Mouse (Mus musculus): ENCODE measurements around the gene H2-T24. TPM values are rescaled to one million over a fixed set of nuclear protein-coding genes. Genes with fewer than 3 reads are reported as not detected.

H2-T24 gene
- total and polyA plus RNA-seq, 3 experiments: 14.1 to 25.9 TPM; not detected in 1

- TF ChIP-seq ZC3H11A (IDR thresholded peaks at IDR 0.05; ENCODE audit: low read depth, low read length): no peak
- no peak for TF ChIP-seq POLR2AphosphoS2 (IDR thresholded peaks at IDR 0.05; ENCODE audit: low read length)
- TF ChIP-seq KAT2A (conservative IDR thresholded peaks at IDR 0.05; ENCODE audit: low read depth, low read length): no peak
- TF ChIP-seq ZMIZ1 (IDR thresholded peaks at IDR 0.05; ENCODE audit: low read depth, low read length): no peak
- TF ChIP-seq CTCF (IDR thresholded peaks at IDR 0.05 in 2 of 3, conservative IDR thresholded peaks at IDR 0.05 in 1 of 3; ENCODE audit: control insufficient read depth in 1 of 3, insufficient read depth in 1 of 3, low read depth in 2 of 3, low read length in 3 of 3, poor library complexity in 1 of 3, severe bottlenecking in 1 of 3): no peak
- no peak for TF ChIP-seq MAFK (IDR thresholded peaks at IDR 0.05; ENCODE audit: borderline replicate concordance, low read depth, low read length)
- TF ChIP-seq EP300 (IDR thresholded peaks at IDR 0.05; ENCODE audit: low read depth in 1 of 2, low read length in 2 of 2): no peak
- TF ChIP-seq SIN3A (IDR thresholded peaks at IDR 0.05; ENCODE audit: low read length): peak; percentile 86
- TF ChIP-seq CHD1 (IDR thresholded peaks at IDR 0.05; ENCODE audit: low read depth, low read length): no peak; the same call in 1 of the 2 replicates
- peak; percentile 8 for TF ChIP-seq NELFE (IDR thresholded peaks at IDR 0.05; ENCODE audit: low read depth, low read length)
- peak; percentile 86 for TF ChIP-seq USF1 (IDR thresholded peaks at IDR 0.05; ENCODE audit: low read depth, low read length)
- peak; percentile 98 for TF ChIP-seq MYC (IDR thresholded peaks at IDR 0.05; ENCODE audit: low read depth, low read length)
- no peak for TF ChIP-seq HCFC1 (IDR thresholded peaks at IDR 0.05; ENCODE audit: low read depth, low read length)
- no peak for TF ChIP-seq MEF2A (IDR thresholded peaks at IDR 0.05; ENCODE audit: extremely low read depth, insufficient replicate concordance, low read depth, low read length, poor library complexity, severe bottlenecking)
- TF ChIP-seq RCOR1 (IDR thresholded peaks at IDR 0.05; ENCODE audit: low read depth, low read length): no peak
- no peak for TF ChIP-seq TCF12 (IDR thresholded peaks at IDR 0.05; ENCODE audit: low read depth, low read length)
Measured at GRCm38 (mm10) chr17:35998545-35999305, 21.6 kb downstream of the H2-T24 start (continued).

- peak overlapping the region; percentile 35 to 49 for H3K4me3 ChIP-seq (ENCODE audit: control insufficient read depth in 1 of 2, insufficient read depth in 1 of 2, low read depth in 2 of 2, low read length in 2 of 2)
- peaks cover 0 to 48% of the 10 kb centered on the region in 2 experiments; a peak in 3 of 4 replicates for H3K36me3 ChIP-seq (ENCODE audit: control insufficient read depth in 1 of 2, insufficient read depth in 2 of 2, low read length in 2 of 2)
- peaks cover 50% of the 10 kb centered on the region for H3K79me2 ChIP-seq (ENCODE audit: control insufficient read depth, insufficient read depth, low read length, poor library complexity)
- peak; percentile 95 for DNase-seq (ENCODE audit: low read depth, low spot score)
- H3K4me1 ChIP-seq (ENCODE audit: control insufficient read depth in 1 of 2, insufficient read depth in 2 of 2, low read length in 2 of 2): peaks cover 25 to 41% of the 10 kb centered on the region in 2 experiments
- peak overlapping the region; percentile 98 for H3K27ac ChIP-seq (ENCODE audit: control insufficient read depth, low read depth, low read length)
- no peaks in the 10 kb centered on the region for H3K9me3 ChIP-seq (replicated peaks; ENCODE audit: insufficient read depth, low read length)
- H3K27me3 ChIP-seq (ENCODE audit: control insufficient read depth in 1 of 2, insufficient read depth in 2 of 2, low read length in 2 of 2): no peaks in the 10 kb centered on the region
- peak overlapping the region; percentile 56 for H3K9ac ChIP-seq (ENCODE audit: control insufficient read depth, low read depth, low read length, poor library complexity, severe bottlenecking)
- TF ChIP-seq ZKSCAN1 (IDR thresholded peaks at IDR 0.05; ENCODE audit: low read depth, low read length): no peak
- no peak for TF ChIP-seq POLR2AphosphoS2 (IDR thresholded peaks at IDR 0.05; ENCODE audit: low read length)
- TF ChIP-seq NELFE (IDR thresholded peaks at IDR 0.05; ENCODE audit: low read depth, low read length): peak; percentile 53; the same call in 1 of the 2 replicates
- no peak for TF ChIP-seq MAZ (IDR thresholded peaks at IDR 0.05; ENCODE audit: low read depth, low read length)
- no peak for TF ChIP-seq GABPA (IDR thresholded peaks at IDR 0.05; ENCODE audit: low read depth, low read length)
- TF ChIP-seq POLR2A (IDR thresholded peaks at IDR 0.05; ENCODE audit: control insufficient read depth in 1 of 2, insufficient read depth in 1 of 2, low read depth in 1 of 2, low read length in 2 of 2, poor library complexity in 1 of 2): peak in 1 of 2 experiments; percentile 78; a peak in 2 of 4 replicates
- TF ChIP-seq ZMIZ1 (IDR thresholded peaks at IDR 0.05; ENCODE audit: low read depth, low read length): no peak
- TF ChIP-seq MAX (IDR thresholded peaks at IDR 0.05; ENCODE audit: low read length): no peak; the same call in 1 of the 2 replicates
- 0 out of 2 replicates have a peak, but pooled peaks have one; percentile 2 for TF ChIP-seq ZC3H11A (IDR thresholded peaks at IDR 0.05; ENCODE audit: low read depth, low read length)
- TF ChIP-seq USF1 (IDR thresholded peaks at IDR 0.05; ENCODE audit: low read depth, low read length): no peak
- no peak; the same call in 1 of the 2 replicates for TF ChIP-seq BHLHE40 (IDR thresholded peaks at IDR 0.05; ENCODE audit: borderline replicate concordance, low read depth, low read length)
- no peak for TF ChIP-seq TCF12 (IDR thresholded peaks at IDR 0.05; ENCODE audit: low read depth, low read length)
- TF ChIP-seq MXI1 (IDR thresholded peaks at IDR 0.05; ENCODE audit: low read depth, low read length): peak; percentile 76
- TF ChIP-seq CHD1 (IDR thresholded peaks at IDR 0.05; ENCODE audit: low read depth, low read length): no peak; the same call in 1 of the 2 replicates
- TF ChIP-seq RAD21 (IDR thresholded peaks at IDR 0.05; ENCODE audit: low read depth, low read length): no peak; the same call in 1 of the 2 replicates
- TF ChIP-seq MEF2A (IDR thresholded peaks at IDR 0.05; ENCODE audit: extremely low read depth, insufficient replicate concordance, low read depth, low read length, poor library complexity, severe bottlenecking): no peak
- TF ChIP-seq UBTF (IDR thresholded peaks at IDR 0.05; ENCODE audit: borderline replicate concordance, insufficient read depth, low read depth, low read length): no peak
- no peak for TF ChIP-seq E2F4 (IDR thresholded peaks at IDR 0.05; ENCODE audit: borderline replicate concordance, low read depth, low read length)
- TF ChIP-seq ETS1 (IDR thresholded peaks at IDR 0.05; ENCODE audit: low read depth, low read length): peak; percentile 58; the same call in 1 of the 2 replicates
- peak; percentile 90 for TF ChIP-seq TBP (IDR thresholded peaks at IDR 0.05; ENCODE audit: low read depth, low read length)
- no peak for TF ChIP-seq KAT2A (conservative IDR thresholded peaks at IDR 0.05; ENCODE audit: low read depth, low read length)
- no peak for TF ChIP-seq NRF1 (IDR thresholded peaks at IDR 0.05; ENCODE audit: insufficient read depth, low read depth, low read length, poor library complexity, severe bottlenecking)
- TF ChIP-seq RCOR1 (IDR thresholded peaks at IDR 0.05; ENCODE audit: low read depth, low read length): peak; percentile 76
Measured at GRCm38 (mm10) chr17:35997713-35998510, 22.4 kb downstream of the H2-T24 start.

All from MEL (cell line).